ENCODE assay signal across 22 mouse cellular contexts in the genomic region with DNA sequence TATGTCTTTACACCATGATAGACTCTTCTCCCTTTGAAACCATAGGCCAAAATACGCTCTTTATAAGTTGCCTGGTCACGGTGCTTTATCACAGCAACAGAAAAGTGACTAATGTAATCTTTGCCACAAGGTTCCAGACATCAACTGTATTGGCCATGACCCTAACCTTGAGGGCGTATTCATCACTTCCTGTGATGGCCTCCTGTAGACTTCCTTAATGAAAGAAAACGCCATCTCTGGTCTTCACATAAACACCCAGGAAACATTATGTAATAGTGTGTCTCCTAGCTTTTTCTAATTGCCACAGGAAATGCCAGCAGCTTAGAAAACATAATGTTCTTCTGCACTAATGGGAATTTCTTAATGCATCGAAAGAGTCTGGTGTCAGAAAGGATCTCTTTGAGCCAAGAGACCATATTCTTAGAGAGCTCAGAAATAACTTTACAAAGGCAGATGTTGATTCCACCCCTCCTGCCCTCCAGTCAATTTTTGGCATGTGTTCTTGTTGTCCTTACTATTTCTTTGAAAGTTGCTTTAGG. TPM values are rescaled to one million over a fixed set of nuclear protein-coding genes. Genes with fewer than 3 reads are reported as not detected.
DNase-seq lines count a peak whose midpoint lies in the region; ATAC-seq lines count a peak whose summit lies in the region.
"Had no signal": no experiment of that assay in that cellular context is flagged by ENCODE, and none has a peak within 500 bp of the region (broad histone marks: within the 10 kb centered on the region; RNA-seq: fewer than 3 reads in every experiment).

No protein-coding gene starts in this region.

- no peaks in the 10 kb centered on the region for H3K9me3 ChIP-seq in kidney, embryonic 15.5 days (replicated peaks)
- no peaks in the 10 kb centered on the region for H3K9me3 ChIP-seq in lung, embryonic 16.5 days (ENCODE audit: control insufficient read depth, low read length)
- H3K9me3 ChIP-seq: embryonic facial prominence, embryonic 10.5 days; embryonic facial prominence, embryonic 12.5 days; forebrain, embryonic 13.5 days; forebrain, embryonic 15.5 days had no signal

- WGBS in kidney, embryonic 15.5 days, result 73% methylated on average over 5 of the region's 5 CpGs
- WGBS in lung, embryonic 16.5 days, result 69% methylated on average over 5 of the region's 5 CpGs

- H3K36me3 ChIP-seq in kidney, embryonic 15.5 days, result no peaks in the 10 kb centered on the region
- no peaks in the 10 kb centered on the region for H3K36me3 ChIP-seq in lung, embryonic 16.5 days (ENCODE audit: control insufficient read depth, insufficient read depth, low read length)
- H3K36me3 ChIP-seq: embryonic facial prominence, embryonic 10.5 days; embryonic facial prominence, embryonic 12.5 days; forebrain, embryonic 15.5 days had no signal

- 0 out of 2 replicates have a peak, but pooled peaks cover 2% of the 10 kb centered on the region for H3K4me1 ChIP-seq in kidney, embryonic 15.5 days
- H3K4me1 ChIP-seq in lung, embryonic 16.5 days (replicated peaks; ENCODE audit: control insufficient read depth, insufficient read depth, low read length), result no peaks in the 10 kb centered on the region
- H3K4me1 ChIP-seq: embryonic facial prominence, embryonic 10.5 days; embryonic facial prominence, embryonic 12.5 days; forebrain, embryonic 13.5 days; forebrain, embryonic 15.5 days had no signal

- H3K9ac ChIP-seq in kidney, embryonic 15.5 days, result no peak overlapping the region
- H3K9ac ChIP-seq in lung, embryonic 16.5 days (ENCODE audit: low read length), result no peak overlapping the region
- H3K9ac ChIP-seq: embryonic facial prominence, embryonic 12.5 days; forebrain, embryonic 13.5 days; forebrain, embryonic 15.5 days; forebrain, postnatal 0 days had no signal

- H3K27ac ChIP-seq in kidney, embryonic 15.5 days, result 0 out of 2 replicates have a peak overlapping the region, but pooled peaks have one; percentile 14
- no peak overlapping the region for H3K27ac ChIP-seq in lung, embryonic 16.5 days (ENCODE audit: low read length)
- H3K27ac ChIP-seq: embryonic facial prominence, embryonic 10.5 days; embryonic facial prominence, embryonic 12.5 days; forebrain, embryonic 13.5 days; forebrain, embryonic 15.5 days had no signal

- no peaks in the 10 kb centered on the region for H3K27me3 ChIP-seq in kidney, embryonic 15.5 days
- no peaks in the 10 kb centered on the region for H3K27me3 ChIP-seq in lung, embryonic 16.5 days (ENCODE audit: control insufficient read depth, insufficient read depth, low read depth, low read length)
- H3K27me3 ChIP-seq: embryonic facial prominence, embryonic 12.5 days; forebrain, embryonic 13.5 days; forebrain, embryonic 15.5 days had no signal

- no peak overlapping the region for H3K4me3 ChIP-seq in kidney, embryonic 15.5 days (replicated peaks)
- H3K4me3 ChIP-seq in lung, embryonic 16.5 days (ENCODE audit: low read length), result no peak overlapping the region
- H3K4me3 ChIP-seq: embryonic facial prominence, embryonic 10.5 days; embryonic facial prominence, embryonic 12.5 days; forebrain, embryonic 13.5 days; forebrain, embryonic 15.5 days had no signal

- peak; percentile 24 for DNase-seq in adrenal gland, postnatal 14 days
- no peak for DNase-seq in adrenal gland, adult 8-10 months
- no peak for DNase-seq in kidney, adult 8-10 months
- DNase-seq in lung, postnatal 14 days, result no peak
- peak; percentile 23 for DNase-seq in 416B (ENCODE audit: low read depth)
- no peak for DNase-seq in frontal cortex, postnatal 36 days (ENCODE audit: low spot score in 2 of 2)
- DNase-seq: adrenal gland, postnatal 10 days; adrenal gland, postnatal 36 days; cerebellum, adult 11-12 months; cerebellum, adult 2 months; cerebellum, adult 9-10 months; cerebellum, postnatal 10 days; cerebellum, postnatal 25 days; forebrain, postnatal 0 days had no signal

- no peak for ATAC-seq in kidney, embryonic 15.5 days (replicated peaks; ENCODE audit: low FRiP score)
- ATAC-seq in lung, embryonic 16.5 days (ENCODE audit: low read depth), result peak; percentile 38; the same call in 1 of the 2 replicates
- ATAC-seq: activated CD4-positive, CD25-positive, alpha-beta regulatory T cell, adult 4 months; forebrain, embryonic 13.5 days; forebrain, embryonic 15.5 days; forebrain, postnatal 0 days; Patski had no signal

- no peak overlapping the region for H3K4me2 ChIP-seq in kidney, embryonic 15.5 days
- H3K4me2 ChIP-seq in lung, embryonic 16.5 days (ENCODE audit: low read depth, low read length), result no peak overlapping the region
- H3K4me2 ChIP-seq: embryonic facial prominence, embryonic 12.5 days; forebrain, embryonic 13.5 days; forebrain, embryonic 15.5 days had no signal

RNA-seq across cellular contexts. Expression of a gene that starts 20.5 kb away (rescaled TPM):
- 1.1 and 2.6 TPM in 2 replicates for total RNA-seq in adrenal gland, postnatal 14 days (2021)
- 10 to 100 TPM in 1 of 4 experiments, 1 to 10 TPM in 3; 3.6 to 10.5 (median 6.4) TPM for total RNA-seq in adrenal gland, adult 8-10 months (2022)
- 20.0 and 21.7 TPM in 2 replicates for polyA plus RNA-seq in kidney, embryonic 15.5 days (2015; fragmentation: Nextera tagmentation; extraction: Ambion mirVana)
- 0.95 and 1.1 TPM in 2 replicates for polyA plus RNA-seq in lung, embryonic 16.5 days (2015; fragmentation: Nextera tagmentation; extraction: Ambion mirVana)

Comparison
In these comparisons a context has a peak if more than half of its experiments do, and no peak if none do; other contexts are left out.
1. DNase-seq: peak in adrenal gland, postnatal 14 days (single experiment) and 416B (single experiment); none in adrenal gland, adult 8-10 months (single experiment), kidney, adult 8-10 months (0 of 2), lung, postnatal 14 days (single experiment) and frontal cortex, postnatal 36 days (0 of 2).